Mouse (Mus musculus): ENCODE data around the gene Sycn.

The Sycn gene

DNA sequence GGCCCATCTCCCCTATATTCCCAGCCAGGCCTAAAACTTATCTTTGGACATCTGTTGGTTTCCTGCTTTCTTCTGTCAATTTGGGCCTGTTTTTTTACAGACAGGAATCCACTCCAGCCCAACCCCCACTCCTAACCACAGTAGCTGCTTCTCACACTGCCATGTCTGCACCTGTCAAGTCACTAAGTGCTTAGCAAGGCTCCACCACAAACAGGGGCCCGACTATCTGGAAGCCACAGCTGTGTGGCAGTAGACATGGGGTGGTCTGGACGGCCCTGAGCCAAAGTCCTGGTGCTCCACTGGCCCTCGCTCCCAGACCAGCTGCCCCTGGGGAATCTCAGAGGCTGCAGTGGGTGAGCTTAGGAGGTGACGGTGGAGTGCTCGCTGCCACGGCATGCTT is 17.0 kb downstream of the Sycn start:
- no peak for DNase-seq (ENCODE audit: low read depth in 1 of 2, low spot score in 2 of 2)

DNA sequence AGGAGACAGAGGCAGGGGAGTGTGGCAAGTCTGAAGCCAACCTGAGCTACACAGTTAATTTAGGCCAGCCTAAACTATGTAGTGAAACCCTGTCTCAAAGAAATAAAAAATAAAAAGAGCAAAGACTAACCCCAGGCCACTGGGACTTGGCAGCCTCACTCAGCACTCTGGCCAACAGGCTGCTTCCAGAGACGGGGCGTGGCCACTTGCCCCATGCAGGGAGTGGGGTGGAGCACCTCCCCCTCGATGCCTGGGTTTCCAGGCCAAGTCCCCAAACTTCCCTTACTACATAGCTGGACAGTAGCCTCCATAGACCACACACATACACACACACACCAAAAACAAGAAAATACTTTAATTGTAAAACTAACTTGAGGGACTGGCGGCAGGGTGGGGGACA is 17.8 kb downstream of the Sycn start:
- no peak for DNase-seq (ENCODE audit: low read depth in 1 of 2, low spot score in 2 of 2)

DNA sequence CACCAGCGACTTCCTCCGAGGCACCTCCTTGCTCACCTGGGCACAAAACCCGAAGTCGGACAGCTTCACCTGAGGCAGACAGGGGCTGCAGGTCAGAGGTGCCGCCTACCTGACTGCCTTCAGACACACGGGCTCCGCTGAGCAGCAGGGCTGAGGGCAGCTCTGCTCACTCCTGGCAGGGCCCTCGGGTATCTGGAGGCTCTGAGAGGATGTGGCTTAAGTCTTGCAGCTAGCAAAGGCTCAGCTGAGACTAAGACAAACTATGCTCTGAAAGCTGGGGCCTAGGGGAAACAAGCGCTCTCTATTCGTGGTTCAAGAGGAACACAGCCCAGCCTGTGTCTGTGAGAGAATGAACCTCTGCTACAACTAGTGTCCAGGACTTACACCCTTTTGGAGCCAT is 20.2 kb downstream of the Sycn start:
- DNase-seq (ENCODE audit: low read depth in 1 of 2, low spot score in 2 of 2): no peak

DNA sequence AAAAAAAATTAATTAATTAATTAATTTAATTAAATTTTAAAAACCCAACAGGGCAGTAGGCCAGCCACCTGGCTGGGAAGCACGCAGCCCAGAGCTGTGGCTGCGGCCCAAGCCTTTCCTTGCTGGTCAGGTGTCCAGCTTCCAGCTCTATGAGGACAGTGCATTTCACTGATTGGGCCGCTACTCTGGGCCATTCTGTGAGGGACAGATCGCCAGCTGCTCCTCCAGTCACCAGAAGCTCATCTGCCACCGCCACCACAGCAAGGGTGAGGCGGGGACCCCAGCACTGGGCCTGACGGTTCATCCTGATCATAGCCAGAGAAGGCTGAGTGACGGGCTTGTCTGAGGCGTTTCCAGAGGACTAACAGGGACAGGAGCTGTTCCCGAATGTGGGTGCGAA is 21.3 kb downstream of the Sycn start:
- no peak for DNase-seq (ENCODE audit: low read depth in 1 of 2, low spot score in 2 of 2)

DNA sequence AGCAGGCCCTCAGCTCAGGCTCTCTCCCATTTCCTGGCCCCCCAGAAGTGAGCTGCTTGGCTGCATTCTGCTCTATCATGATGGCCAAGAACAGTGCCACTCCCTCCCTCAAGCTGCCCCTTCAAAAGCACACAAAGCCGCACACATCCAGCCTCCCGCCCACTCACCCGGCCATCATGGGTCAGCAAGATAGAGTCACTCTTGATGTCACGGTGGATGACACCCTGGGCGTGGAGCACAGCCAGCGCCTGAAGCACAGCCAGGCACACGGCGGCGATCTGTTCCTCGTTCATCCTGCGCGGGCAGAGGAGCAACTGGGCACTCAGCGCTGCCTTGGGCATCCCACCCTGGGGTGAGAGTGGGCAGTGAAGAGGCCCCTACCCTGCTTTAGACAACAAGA is 21.7 kb downstream of the Sycn start:
- DNase-seq (ENCODE audit: low read depth in 1 of 2, low spot score in 2 of 2): no peak

DNA sequence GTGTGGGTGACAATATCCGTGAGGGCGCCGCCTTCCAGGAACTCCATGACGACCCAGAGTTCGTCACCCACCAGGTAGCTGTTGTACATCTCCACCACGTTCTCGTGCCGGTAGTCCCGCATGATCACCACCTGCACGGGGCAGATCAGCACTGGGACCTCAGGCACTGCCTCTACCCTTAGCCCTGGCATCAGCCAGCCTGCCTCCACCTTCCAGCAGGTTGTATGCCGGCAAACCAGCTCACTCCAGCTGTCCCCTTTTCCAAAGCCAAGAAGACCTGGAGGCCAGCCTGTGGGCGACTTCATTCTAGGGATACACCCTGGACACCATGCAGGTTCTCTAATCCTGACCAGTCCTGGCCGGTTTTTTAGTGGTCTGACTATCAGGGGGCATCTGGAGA is 22.3 kb downstream of the Sycn start:
- DNase-seq (ENCODE audit: low read depth in 1 of 2, low spot score in 2 of 2): no peak

DNA sequence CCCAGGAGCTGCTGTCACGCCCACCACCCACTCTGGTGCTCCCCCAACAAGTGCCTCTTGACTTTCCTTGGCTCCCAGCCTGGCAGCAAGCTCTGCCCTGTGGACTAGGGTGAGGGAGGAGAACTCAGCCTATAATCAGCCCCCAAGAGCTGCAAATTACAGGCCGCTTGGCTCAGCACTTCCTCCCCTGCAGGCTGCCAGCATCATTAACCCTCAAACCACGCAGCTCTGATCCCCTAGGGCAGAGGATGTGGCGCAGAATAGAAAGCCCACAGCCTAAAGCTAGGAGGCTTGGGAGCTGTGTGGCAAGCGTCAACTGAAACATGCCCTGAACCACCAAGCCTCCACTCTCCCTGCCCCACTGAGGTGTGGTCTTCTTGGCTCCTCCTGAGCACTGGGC is 24.7 kb downstream of the Sycn start:
- no peak for DNase-seq (ENCODE audit: low read depth in 1 of 2, low spot score in 2 of 2)

DNA sequence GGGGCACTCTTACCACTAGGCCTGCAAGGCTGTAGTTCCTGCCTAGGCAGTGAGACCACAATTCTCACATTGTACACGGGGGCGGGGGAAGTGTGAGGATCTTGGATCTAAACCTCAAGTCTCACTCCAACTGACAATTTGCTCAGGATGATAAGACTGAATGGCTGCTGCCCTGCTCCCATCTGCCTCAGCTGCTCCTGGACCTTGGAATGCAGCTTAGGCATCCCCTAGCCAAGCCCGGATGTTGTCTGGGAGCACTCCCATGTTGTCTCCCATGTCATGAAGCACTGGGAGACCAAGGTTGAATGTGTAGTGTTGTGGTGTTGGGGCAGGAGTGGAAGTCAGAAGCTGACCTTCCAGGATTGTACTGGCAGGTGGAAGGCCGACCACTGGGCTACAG is 26.9 kb downstream of the Sycn start:
- no peak for DNase-seq (ENCODE audit: low read depth in 1 of 2, low spot score in 2 of 2)

DNA sequence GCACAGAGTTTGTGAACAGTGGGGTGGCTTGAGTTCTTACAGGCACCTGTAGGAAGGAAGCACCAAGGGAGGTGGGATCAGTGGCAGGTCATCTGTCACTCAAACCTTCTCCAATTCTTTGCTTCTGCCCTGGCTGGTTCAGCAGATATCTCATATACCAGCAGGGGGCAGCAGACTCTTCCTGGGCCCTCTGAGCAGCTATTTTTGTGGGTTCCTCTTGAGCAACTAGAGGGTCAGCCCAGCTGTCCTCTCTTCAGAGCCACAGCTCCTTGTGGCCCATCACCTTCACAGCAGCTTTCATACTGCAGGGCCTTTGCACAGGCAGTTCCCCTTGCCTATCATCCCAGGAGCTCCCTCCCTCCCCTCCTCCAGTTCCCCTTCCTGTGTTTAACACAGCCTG is 27.6 kb downstream of the Sycn start:
- peak; percentile 45 to 48 for DNase-seq (ENCODE audit: low read depth in 1 of 2, low spot score in 2 of 2)

DNA sequence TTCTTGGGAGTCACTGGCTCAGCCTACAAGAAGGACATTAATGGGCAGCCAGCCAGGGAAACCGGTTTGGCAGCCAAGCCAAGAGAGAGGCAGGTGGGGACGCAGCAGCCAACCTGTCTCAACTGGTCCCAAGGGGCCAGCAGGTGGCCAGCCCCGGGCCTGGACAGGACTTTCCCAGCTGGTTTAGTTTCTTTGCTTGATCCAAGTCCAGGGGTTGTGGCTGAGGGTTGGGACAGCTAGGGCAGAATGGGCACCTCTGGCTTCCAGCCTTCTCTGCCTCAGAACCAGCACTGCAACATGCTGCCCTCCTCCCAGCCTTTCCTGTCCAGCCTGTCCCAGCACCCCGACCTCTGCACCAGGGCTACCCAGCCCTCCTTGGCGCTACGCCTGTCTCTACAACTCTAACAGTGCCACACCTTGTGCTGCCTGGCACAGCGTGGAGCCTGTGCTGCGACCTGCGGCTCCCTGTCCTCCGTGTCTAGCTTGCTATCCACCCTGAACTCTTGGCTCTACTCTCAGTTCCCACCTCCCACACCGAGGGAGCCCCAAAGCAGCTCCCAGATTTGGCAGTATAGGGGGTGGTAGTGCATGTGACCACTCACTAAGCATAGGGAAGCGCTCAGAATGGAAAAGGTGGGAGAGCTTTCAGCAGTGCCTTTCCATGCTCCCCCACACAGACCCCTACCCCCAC is 29.8 kb downstream of the Sycn start:
- DNase-seq (ENCODE audit: low read depth in 1 of 2, low spot score in 2 of 2): no peak

DNA sequence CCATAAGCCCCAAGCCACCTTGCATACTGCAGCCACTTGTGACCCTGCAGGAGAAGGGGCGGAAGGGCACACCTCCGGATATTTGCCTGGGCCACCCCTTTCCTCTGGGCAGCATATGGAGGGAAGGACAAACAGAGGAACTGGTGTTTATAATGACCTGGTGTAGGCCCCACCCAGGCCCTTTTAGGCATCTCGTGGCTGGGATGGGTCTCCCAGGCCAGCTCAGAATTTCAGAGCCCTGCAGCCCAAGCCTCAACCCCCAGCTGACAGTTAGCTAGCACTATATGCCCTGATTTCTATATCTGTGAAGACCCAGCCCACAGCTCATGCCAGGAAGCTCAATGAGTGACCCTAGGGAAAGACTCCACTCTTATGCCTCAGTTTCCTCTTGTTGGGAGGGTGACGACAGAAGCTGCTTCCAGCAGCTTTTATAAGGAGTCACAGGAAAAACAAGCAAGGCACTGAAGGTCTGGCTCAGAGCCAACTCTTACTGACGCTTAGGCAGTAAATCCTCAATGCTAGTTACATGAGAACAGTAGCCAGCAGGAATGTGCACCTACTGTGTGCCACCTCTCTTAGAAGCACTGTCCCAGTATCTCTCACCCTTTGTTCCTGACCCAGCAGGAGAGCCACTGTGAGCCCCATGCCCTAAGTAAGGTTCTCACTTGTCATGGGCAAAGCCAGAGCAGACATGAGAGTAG is 30.4 kb downstream of the Sycn start:
- no peak for DNase-seq (ENCODE audit: low read depth in 1 of 2, low spot score in 2 of 2)

DNA sequence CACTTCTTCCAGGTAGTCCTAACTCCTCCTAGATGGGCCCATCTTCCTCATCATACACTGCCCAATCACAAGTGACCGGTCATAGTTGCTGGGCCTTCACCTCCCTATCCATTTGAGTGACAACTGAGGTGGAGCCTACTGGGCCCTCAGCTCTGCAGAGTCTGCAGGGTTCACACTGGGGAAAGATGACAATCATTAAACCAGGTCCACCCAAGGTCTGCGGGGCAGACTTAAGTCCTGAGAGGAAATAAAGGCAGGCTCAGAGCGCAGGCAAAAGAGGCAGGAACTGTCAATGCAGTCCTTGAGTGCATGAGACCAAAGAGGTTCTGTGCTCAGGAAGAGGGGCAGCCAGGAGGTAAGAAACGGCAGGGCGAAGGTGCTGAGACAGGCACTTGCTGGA is 32.0 kb downstream of the Sycn start:
- DNase-seq (ENCODE audit: low read depth in 1 of 2, low spot score in 2 of 2): no peak

DNA sequence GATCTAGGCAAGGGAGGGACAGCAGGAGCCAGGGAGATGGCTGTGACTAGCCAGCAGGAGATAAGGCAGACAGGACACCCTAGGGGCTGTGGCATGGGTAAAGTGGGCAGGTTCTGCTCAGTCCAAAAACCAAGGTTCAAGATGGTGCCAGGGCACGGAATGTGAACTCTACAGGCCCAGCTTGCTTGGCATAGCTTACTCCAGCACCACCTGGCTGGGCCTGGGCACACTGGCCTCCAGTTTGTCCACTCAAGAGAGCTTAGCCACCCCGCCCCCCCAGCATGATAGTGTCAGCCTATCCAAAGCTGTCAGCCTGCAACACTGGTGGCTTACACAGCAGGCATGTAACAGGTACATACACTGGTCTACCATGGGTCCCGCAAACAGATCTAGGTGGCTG is 32.6 kb downstream of the Sycn start:
- DNase-seq (ENCODE audit: low read depth in 1 of 2, low spot score in 2 of 2): no peak

DNA sequence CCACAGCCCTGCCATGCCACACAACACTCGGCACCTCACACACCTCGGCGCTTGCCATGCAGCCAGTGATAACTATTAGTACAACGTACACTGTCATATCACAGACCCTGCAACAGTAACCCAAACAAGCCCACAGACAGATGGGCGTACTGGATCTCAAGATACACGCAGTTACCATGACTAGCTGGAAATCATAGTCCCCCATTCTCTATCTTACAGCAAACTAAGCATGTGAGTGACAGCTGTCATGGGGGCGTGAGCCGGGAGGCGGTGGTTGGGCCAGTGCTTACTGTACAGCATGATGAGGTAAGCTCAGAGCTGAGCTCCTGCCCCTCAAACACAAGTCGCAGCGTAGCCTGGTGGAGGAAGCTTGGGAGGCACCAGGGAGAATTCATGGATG is 34.9 kb downstream of the Sycn start:
- no peak for DNase-seq (ENCODE audit: low read depth in 1 of 2, low spot score in 2 of 2)

DNA sequence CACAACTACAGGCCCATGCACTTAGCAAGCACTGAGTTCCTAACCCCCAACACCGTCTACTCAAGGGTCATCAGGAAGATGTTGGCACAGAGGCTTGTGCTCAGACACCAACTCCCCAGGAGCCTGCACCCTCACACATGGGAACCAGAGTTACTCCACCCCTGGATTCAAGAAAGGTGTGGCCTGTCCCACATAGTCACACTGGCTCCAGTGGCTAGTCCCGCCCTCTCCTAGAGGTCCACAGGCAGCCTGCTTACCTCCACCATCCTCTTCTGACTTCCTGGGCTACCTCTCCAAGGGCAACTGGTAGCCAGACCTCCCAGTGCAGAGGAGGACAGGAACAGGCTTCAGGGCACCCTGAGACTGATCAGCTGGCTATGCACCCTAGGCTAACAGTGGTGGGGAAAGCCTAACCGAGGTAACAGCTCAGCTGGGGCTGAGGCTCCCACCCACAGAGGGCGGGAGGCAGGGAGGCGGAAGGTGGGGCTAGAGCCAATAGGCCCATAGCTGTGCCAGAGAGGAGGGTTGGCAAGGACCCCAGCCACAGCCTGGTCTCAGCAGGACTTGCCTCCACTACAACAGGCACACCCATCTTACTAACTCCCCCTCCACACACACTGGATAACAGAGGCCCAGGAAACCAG is 35.7 kb downstream of the Sycn start:
- no peak for DNase-seq (ENCODE audit: low read depth in 1 of 2, low spot score in 2 of 2)

DNA sequence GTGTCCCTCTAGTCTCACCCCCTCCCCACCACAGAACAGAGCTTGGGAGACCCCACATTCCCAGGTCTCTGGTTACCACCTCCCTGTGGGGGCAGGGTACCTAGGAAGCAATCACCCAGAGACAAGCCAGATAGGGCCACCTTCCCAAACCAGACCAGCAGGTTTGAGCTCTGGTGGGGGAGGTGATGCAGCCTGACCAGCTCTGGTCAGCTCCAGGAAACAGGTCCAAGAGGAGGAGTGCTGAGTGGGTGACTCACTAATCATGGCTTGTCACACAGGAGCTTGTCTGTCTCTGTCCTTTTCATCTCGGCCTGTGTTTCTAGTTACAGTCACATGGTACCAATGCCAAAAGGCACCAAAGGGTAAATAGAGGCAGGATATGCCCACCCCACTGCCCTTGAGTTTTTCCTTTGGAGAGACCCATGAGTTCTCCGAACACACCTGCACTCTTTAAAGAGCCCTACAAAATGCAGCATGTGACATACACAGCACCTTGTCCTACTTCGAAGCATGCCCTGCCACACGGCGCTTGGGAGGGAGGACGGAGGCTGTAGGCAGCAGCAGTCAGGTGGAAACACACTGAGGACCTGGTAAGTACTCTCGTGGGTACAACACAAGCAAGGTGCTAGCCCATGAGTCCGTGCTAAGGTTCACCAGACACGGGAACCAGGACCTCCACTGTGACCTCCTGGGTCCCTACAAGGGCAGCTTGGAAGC is 37.3 kb downstream of the Sycn start:
- no peak for DNase-seq (ENCODE audit: low read depth in 1 of 2, low spot score in 2 of 2)

DNA sequence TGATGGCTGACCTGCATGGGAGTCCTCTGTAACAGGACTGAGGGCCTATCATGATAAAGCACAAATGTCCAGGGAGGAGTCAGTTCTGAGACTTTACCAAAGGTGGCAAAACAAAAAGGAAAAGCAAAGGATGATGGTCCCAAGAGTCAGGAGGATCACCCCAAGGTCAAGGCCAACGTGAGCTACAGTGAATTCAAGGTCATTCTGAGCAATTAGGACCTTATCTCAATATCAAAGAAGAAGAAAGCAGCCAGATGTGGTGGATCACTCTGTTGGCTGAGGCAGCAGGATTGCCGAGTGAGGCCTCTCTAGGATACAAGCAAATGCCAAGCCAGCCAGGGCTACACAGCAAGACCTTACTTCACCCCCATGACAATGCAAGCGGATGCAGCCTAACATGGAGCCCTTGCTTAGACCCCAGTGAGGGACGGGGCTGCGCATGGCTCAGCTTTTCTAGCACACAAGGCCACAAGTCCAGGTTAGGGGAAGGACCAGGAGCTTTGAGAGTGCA is 37.9 kb downstream of the Sycn start:
- DNase-seq (ENCODE audit: low read depth in 1 of 2, low spot score in 2 of 2): no peak

DNA sequence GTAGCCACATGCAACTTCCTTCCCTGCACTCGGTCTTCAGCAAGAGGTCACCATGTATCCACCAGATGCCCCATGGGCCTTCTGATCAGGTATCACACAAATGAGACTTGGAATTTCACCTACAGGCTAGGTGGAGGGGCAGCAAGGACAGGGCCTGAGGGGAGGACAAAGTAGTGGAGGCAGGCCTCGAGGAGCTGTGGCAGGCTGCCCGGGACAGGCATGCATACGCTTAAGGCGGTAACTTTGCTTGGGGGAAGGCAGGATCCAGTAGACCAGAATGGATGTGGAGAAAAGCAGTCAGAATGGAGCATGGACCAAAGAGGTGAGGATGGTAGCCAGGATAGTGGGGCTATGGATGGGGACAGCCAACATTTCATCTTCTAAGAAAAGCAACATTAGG is 39.1 kb downstream of the Sycn start:
- DNase-seq (ENCODE audit: low read depth in 1 of 2, low spot score in 2 of 2): no peak

DNA sequence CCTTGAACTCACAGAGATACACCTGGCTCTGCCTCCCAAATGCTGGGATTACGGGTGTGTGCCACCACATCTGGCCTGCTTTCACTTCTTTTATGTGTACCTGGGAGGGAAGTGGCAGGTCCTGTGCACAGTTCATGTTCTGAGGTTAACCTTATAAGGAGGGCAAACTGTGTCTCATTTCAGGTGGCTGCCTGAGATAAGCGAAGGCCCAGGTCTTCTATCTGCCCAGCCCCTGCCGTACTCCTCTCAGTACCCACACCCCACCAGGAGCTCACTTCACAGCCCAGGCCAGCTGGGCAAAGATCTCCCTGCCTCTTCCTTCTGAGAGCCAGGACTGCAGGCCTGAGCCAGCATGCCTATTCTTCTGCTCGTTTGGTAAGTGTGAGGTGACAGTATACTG is 41.0 kb downstream of the Sycn start:
- DNase-seq (ENCODE audit: low read depth in 1 of 2, low spot score in 2 of 2): no peak

DNA sequence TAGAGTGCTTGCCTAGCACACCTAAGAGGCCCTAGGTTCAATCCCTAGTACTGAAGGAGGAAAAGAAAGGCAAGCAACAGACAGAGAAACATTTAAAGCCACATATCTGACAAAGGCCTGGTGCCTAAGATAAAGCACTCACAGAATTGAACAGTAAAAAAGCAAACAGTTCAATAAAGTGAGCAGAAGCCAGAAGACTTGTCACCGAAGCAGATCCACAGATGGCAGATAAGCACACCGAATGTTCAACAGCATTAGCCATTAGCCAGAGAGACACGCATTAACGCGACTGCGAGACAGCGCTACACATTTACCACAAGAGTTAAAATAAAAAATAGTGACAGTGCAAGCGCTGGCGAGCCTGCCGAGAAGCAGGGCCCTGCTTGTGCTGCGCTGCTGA is 42.2 kb downstream of the Sycn start:
- no peak for DNase-seq (ENCODE audit: low read depth in 1 of 2, low spot score in 2 of 2)

DNA sequence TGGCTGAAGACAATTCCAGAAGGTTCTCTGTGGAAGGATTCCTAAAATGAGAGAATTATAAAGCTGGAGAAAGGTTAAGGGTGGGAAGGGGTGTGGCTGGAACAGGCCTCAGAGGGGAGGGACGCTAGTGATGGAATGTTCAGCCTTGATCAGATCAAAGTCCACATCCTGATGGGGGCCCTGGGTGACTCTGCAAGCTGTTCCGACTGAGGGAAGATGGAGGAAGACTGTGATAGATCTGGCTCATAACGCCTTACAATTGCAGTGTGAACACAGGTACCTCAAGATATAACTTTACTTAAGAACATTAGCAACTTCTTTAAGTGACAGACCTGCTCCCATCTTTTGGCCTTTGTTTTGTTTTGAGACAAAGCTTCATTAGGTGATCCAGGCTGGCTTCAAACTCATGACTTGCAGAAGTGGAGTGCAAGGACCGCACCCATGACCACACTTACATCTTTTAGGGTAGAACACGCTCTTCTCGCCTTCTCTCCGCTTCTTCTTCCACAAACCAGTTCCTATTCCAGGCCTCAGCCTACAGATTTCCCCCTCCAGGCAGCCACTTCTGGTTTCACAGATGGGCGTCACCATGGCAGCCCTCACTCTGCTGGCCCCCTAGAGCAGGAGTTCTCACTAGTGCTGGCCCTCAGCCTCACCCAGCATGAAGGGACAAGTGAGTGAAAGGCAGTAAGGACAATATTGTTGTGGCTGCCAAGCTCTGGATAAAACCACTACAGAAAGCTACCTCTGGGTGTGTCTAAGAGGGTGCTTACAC is 43.1 kb downstream of the Sycn start:
- peak; percentile 38 to 51 for DNase-seq (ENCODE audit: low read depth in 1 of 2, low spot score in 2 of 2)

Data from monocyte, adult 2 months (primary cell).